Mouse (Mus musculus) C2C12 (cell line): ENCODE results near the gene Ntn5. TPM values are rescaled to one million over a fixed set of nuclear protein-coding genes. Genes with fewer than 3 reads are reported as not detected.

Source experiments
- H3K27me3 ChIP-seq: one replicate; pipeline ENCODE4 v1.6.1; 2011; ENCODE audit not compliant: control insufficient read depth, insufficient read depth, insufficient read length
- H3K36me3 ChIP-seq: one replicate; pipeline ENCODE4 v1.6.1; 2011; ENCODE audit not compliant: control insufficient read depth, insufficient read depth
- H3K4me3 ChIP-seq: one replicate; pipeline ENCODE4 v1.5.1; 2011; ENCODE audit warnings: mild to moderate bottlenecking, control low read depth; ENCODE audit not compliant: poor library complexity, insufficient read depth, severe bottlenecking
- H3K79me2 ChIP-seq: one replicate; pipeline ENCODE4 v1.6.1; 2011; ENCODE audit not compliant: control insufficient read depth, insufficient read depth
- H3K79me3 ChIP-seq: one replicate; pipeline ENCODE4 v1.6.1; 2011; ENCODE audit warnings: low read depth, control low read depth
- H3ac ChIP-seq: one replicate; pipeline ENCODE3; 2011; ENCODE audit warnings: low read depth; ENCODE audit not compliant: control insufficient read depth, insufficient read length
- CEBPB ChIP-seq: IDR thresholded peaks from one replicate; pipeline ENCODE4 v1.6.1; 2011; ENCODE audit warnings: low read depth, mild to moderate bottlenecking, control low read depth, moderate library complexity
- CTCF ChIP-seq: IDR thresholded peaks from one replicate; pipeline ENCODE4 v1.5.1; 2011; ENCODE audit not compliant: control insufficient read depth, insufficient read depth, insufficient read length
- FOSL1 ChIP-seq: IDR thresholded peaks from one replicate; pipeline ENCODE4 v1.8.0; 2011; ENCODE audit warnings: mild to moderate bottlenecking, low read length; ENCODE audit not compliant: poor library complexity, insufficient read depth, severe bottlenecking
- MAX ChIP-seq: IDR thresholded peaks from one replicate; pipeline ENCODE4 v1.6.1; 2011; ENCODE audit warnings: mild to moderate bottlenecking, control low read depth
- MYOD1 ChIP-seq: IDR thresholded peaks from one replicate; pipeline ENCODE4 v1.6.1; 2011; ENCODE audit warnings: low read depth; ENCODE audit not compliant: control insufficient read depth, insufficient read length
- MYOG ChIP-seq: IDR thresholded peaks from one replicate; pipeline ENCODE4 v1.6.1; 2011; ENCODE audit not compliant: control insufficient read depth, insufficient read length; ENCODE audit errors: extremely low read depth
- USF1 ChIP-seq: IDR thresholded peaks from one replicate; pipeline ENCODE4 v1.6.1; 2011; ENCODE audit warnings: low read depth, mild to moderate bottlenecking, control low read depth, moderate library complexity
- polyA plus RNA-seq: library from polyadenylated mRNA; unstranded; fragments of >200 nt; fragmentation: generic; extraction: Trizol; gene quantifications from one replicate; pipeline ENCODE4 v1.2.1, GENCODE M21; 2012; ENCODE audit warnings: missing spikeins

The Ntn5 gene
- polyA plus RNA-seq, 1 experiment: 0.04 TPM

DNA sequence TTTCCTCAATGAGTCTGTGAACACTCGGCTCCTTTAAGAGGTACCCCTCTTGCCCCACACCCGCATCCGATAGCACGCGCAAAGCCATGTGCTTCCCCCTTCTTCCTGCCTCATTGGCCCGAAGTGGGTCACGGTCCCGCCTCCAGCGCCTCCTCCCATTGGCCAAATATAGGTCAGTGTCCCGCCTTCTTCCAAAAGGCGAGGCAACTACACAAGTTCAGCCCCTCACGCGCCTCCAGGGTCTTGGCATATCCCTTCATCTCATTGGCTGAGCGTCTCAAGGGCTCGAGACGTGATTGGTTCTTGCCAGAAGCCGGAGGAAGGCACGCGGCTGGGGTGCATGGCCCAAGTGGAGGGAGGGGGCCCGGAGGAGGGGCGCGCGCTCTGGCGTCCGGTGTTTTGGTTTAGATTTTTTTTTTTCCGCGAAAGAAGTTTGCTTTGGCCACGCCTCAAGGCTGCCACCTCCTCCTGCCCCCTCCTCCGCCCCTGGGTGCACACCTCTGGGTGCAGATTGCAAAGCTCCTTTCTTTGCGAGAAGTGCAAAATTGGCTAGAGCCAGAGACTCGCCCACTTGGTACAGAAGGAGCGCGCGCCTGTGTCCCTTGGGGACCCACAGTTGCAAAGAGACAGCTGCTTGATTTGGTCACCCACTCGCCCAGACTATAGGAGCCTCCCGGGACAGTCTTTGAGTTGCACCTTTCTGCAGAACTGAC, 21.1 kb downstream of the Ntn5 start, which contains the start of gene Dbp:
Gene Dbp (plus strand): TSS at position 359 of the 713 bp plus-strand sequence.
- Histone ChIP-seq H3K4me3 (peak within 1 kb of the TSS; percentile 37), H3ac (peak within 1 kb of the TSS; percentile 40), H3K79me2 (no peaks in the 10 kb centered on the region), H3K36me3 (no peaks in the 10 kb centered on the region), H3K27me3 (peaks cover 8% of the 10 kb centered on the region), H3K79me3 (no peaks in the 10 kb centered on the region)
- no peak for TF ChIP-seq CTCF
- TF ChIP-seq FOSL1: no peak
- TF ChIP-seq USF1: peak; percentile 73
- peak; percentile 28 for TF ChIP-seq CEBPB
- peak; percentile 63 for TF ChIP-seq MAX
- TF ChIP-seq MYOD1: no peak
- no peak for TF ChIP-seq MYOG

DNA sequence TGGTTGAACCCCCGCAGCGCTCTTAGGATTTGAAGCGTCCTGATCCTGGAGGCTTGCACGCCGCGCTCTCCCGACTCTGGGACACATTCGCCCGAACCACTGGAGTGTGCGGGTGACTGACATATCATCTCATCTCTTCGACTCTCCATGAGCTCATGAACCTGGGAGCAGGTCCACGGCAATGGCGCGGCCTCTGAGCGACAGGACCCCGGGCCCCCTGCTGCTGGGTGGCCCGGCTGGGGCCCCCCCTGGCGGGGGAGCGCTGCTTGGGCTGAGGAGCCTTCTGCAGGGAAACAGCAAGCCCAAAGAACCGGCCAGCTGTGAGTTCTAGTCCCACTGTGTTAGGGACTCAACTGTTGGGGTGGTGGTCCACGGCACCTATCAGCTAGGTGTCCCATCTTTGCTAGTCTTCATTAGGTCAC, 21.6 kb downstream of the Ntn5 start:
- peak overlapping the region; percentile 40 for H3ac ChIP-seq
- H3K79me2 ChIP-seq: no peaks in the 10 kb centered on the region
- peaks cover 2% of the 10 kb centered on the region for H3K27me3 ChIP-seq
- H3K79me3 ChIP-seq: no peaks in the 10 kb centered on the region
- no peaks in the 10 kb centered on the region for H3K36me3 ChIP-seq
- H3K4me3 ChIP-seq: peak overlapping the region; percentile 37
- no peak for TF ChIP-seq FOSL1
- no peak for TF ChIP-seq USF1
- TF ChIP-seq MAX: no peak
- TF ChIP-seq CEBPB: no peak
- TF ChIP-seq MYOD1: no peak
- TF ChIP-seq CTCF: no peak
- no peak for TF ChIP-seq MYOG

DNA sequence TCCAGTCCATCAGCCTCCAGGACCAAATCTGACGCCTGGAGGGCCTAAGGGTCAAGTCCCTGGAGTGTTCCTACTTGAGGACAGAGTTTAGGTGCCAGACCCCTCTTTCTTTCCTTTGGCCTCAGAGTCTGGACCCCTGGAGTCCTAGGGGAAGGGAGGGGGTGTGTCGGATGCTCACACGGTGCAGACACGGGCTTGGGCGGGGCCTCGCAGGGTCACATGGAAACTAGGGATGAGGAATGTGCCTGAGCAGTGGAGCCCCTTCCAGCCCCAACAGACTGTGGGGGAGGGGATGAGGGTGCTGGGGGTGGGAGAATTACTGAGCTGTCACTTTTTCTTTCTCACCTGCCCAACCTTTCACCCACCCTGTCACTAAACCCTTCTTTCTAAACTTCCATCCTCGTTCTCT, 22.1 kb downstream of the Ntn5 start:
- Histone ChIP-seq H3K27me3 (no peaks in the 10 kb centered on the region), H3K4me3 (peak overlapping the region; percentile 37), H3K36me3 (no peaks in the 10 kb centered on the region), H3K79me2 (no peaks in the 10 kb centered on the region), H3ac (no peak overlapping the region), H3K79me3 (no peaks in the 10 kb centered on the region)
- TF ChIP-seq FOSL1 (no peak), MAX (no peak), MYOD1 (no peak), CEBPB (no peak), USF1 (no peak), MYOG (no peak), CTCF (no peak)

DNA sequence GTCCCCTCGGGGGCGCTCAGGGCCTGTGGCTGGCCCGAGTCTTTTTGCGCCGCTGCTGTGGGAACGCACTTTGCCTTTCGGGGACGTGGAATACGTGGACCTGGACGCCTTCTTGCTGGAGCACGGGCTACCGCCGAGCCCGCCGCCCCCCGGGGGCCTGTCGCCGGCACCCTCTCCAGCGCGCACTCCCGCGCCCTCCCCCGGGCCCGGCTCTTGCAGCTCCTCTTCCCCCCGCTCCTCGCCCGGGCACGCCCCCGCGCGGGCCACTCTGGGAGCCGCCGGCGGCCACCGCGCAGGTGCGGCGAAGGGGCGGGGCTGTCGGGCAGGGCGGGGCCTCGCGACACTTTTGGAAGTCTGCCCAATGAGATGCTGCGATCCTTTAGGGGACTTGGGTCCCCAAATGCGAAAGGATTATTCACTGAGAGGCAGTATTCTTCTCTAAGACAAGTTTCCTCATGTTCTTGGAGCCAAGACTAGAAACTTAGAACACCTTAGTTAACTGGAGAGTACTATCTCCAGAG, 23.0 kb downstream of the Ntn5 start:
- H3K79me3 ChIP-seq: no peaks in the 10 kb centered on the region

DNA sequence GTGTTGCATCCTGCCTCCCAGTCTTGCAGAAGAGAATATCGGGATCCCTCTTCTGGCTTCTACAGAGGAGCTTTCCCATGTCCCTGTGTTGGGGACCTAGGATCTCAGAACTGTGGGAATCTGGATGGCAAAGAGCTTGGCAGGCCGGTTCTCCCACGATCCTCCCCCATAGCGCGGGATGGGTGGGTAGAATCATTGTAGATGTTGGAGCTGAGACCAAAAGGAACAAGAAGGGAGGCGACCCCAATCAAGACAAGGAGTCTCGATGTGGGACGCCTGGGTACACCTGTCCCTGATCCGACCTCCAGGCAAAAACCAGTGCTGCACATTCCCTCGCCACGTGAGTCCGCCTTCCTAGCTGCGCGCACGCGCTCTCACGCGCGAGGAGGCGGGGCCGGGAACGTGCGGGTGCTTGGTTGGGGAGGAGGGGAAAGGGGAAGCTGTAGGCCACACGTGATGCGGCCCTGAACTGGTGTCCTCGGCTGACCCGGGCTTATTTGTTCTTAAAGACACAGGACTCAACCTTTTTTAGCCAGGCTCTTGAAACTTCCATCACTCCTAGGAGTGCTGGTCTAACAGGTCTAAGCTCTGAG, 23.6 kb downstream of the Ntn5 start:
- H3K27me3 ChIP-seq: no peaks in the 10 kb centered on the region
- H3K79me3 ChIP-seq: no peaks in the 10 kb centered on the region
- H3K79me2 ChIP-seq: no peaks in the 10 kb centered on the region
- no peaks in the 10 kb centered on the region for H3K36me3 ChIP-seq
- H3K4me3 ChIP-seq: no peak overlapping the region
- TF ChIP-seq CEBPB: no peak
- TF ChIP-seq CTCF: no peak
- peak; percentile 72 for TF ChIP-seq MAX
- TF ChIP-seq FOSL1: no peak
- peak; percentile 87 for TF ChIP-seq USF1
- H3ac ChIP-seq: peak overlapping the region; percentile 31

More for the DNA sequence above, 23.0 kb downstream of the Ntn5 start:
- TF ChIP-seq FOSL1 (no peak), USF1 (no peak), MAX (no peak), CEBPB (no peak), MYOD1 (no peak), MYOG (no peak), CTCF (no peak)
- peak overlapping the region; percentile 68 for H3ac ChIP-seq
- no peaks in the 10 kb centered on the region for H3K79me2 ChIP-seq
- H3K36me3 ChIP-seq: no peaks in the 10 kb centered on the region
- H3K27me3 ChIP-seq: no peaks in the 10 kb centered on the region
- peak overlapping the region; percentile 37 for H3K4me3 ChIP-seq
